Mouse (Mus musculus) layer of hippocampus, adult 9-11 months (tissue): Measurements from ENCODE around the gene Dvl2.

Experiments
- DNase-seq: peaks from one replicate; pipeline ENCODE4 v3.0.0; 2022

Dvl2 gene

GRCm38 (mm10) chr11:70029829-70030550 is 29.6 kb downstream of the Dvl2 start:
- DNase-seq: no peak

- no peak for DNase-seq
Measured at GRCm38 (mm10) chr11:70030651-70031320, 30.4 kb downstream of the Dvl2 start.

- no peak for DNase-seq
Measured at GRCm38 (mm10) chr11:70031321-70031670, 30.9 kb downstream of the Dvl2 start.

- no peak for DNase-seq
Measured at GRCm38 (mm10) chr11:70038174-70038573, 37.8 kb downstream of the Dvl2 start.

- no peak for DNase-seq
Measured at GRCm38 (mm10) chr11:70039631-70040030, 39.2 kb downstream of the Dvl2 start.

GRCm38 (mm10) chr11:70040184-70040583 is 39.8 kb downstream of the Dvl2 start:
- DNase-seq: no peak

- no peak for DNase-seq
Measured at GRCm38 (mm10) chr11:70042309-70043085, 42.1 kb downstream of the Dvl2 start.

- DNase-seq: no peak
Measured at GRCm38 (mm10) chr11:70043665-70044064, 43.3 kb downstream of the Dvl2 start.

GRCm38 (mm10) chr11:70045435-70045834 is 45.0 kb downstream of the Dvl2 start:
- no peak for DNase-seq

GRCm38 (mm10) chr11:70049366-70049765 is 49.0 kb downstream of the Dvl2 start:
- DNase-seq: no peak

GRCm38 (mm10) chr11:70049816-70050215 is 49.4 kb downstream of the Dvl2 start:
- DNase-seq: no peak

GRCm38 (mm10) chr11:70053156-70053555 is 52.8 kb downstream of the Dvl2 start:
- no peak for DNase-seq

GRCm38 (mm10) chr11:70053898-70054570 is 53.6 kb downstream of the Dvl2 start, which contains the start of gene Asgr1:
Asgr1 (plus strand) TSS chr11:70054085.
- DNase-seq: no peak

- no peak for DNase-seq
Measured at GRCm38 (mm10) chr11:70055618-70056214, 55.3 kb downstream of the Dvl2 start.

- no peak for DNase-seq
Measured at GRCm38 (mm10) chr11:70057805-70058204, 57.4 kb downstream of the Dvl2 start.

- DNase-seq: no peak
Measured at GRCm38 (mm10) chr11:70059930-70060329, 59.5 kb downstream of the Dvl2 start.
